17 mouse cellular contexts compared by ENCODE assay signal in the genomic region with DNA sequence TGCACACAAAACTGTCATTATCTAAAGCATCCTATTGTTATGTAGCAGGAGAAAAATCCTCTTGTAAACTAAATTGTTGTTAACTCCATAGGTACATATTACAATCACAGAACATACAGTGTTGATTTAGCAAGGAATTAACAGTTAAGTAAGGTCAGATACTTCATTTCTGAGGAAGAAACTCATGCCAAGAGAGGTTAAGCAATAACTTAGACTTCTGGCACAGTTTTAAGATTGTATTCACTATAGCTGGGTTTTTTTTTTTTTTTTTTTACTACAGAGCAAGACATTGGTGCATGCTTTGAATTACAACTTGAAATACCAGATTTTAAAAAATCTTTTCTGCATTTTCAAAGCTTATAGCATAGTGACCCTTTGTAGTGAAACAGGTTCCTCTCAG.
"Had no signal": no experiment of that assay in that cellular context is flagged by ENCODE, and none has a peak within 500 bp of the region (broad histone marks: within the 10 kb centered on the region; RNA-seq: fewer than 3 reads in every experiment).

No protein-coding gene starts in this region.

- H3K4me3 ChIP-seq: intestine, embryonic 15.5 days; layer of hippocampus, adult 2 months; limb, embryonic 10.5 days; limb, embryonic 13.5 days; liver, embryonic 12.5 days; liver, embryonic 15.5 days; lung, embryonic 15.5 days had no signal

- H3K4me2 ChIP-seq: intestine, embryonic 15.5 days; limb, embryonic 13.5 days; liver, embryonic 12.5 days; liver, embryonic 15.5 days; lung, embryonic 15.5 days; midbrain, embryonic 11.5 days had no signal

- H3K27ac ChIP-seq: intestine, embryonic 15.5 days; layer of hippocampus, adult 2 months; limb, embryonic 10.5 days; limb, embryonic 13.5 days; liver, embryonic 12.5 days; liver, embryonic 15.5 days; lung, embryonic 15.5 days; stomach, postnatal 0 days had no signal

- H3K4me1 ChIP-seq: intestine, embryonic 15.5 days; limb, embryonic 10.5 days; limb, embryonic 13.5 days; liver, embryonic 12.5 days; liver, embryonic 15.5 days; lung, embryonic 15.5 days had no signal

- H3K36me3 ChIP-seq: intestine, embryonic 15.5 days; limb, embryonic 10.5 days; limb, embryonic 13.5 days; liver, embryonic 12.5 days; liver, embryonic 15.5 days; lung, embryonic 15.5 days had no signal

- DNase-seq: kidney, adult 8-10 months; kidney, postnatal 25 days; layer of hippocampus, adult 9-11 months; liver; midbrain, embryonic 14.5 days; thymus, adult 2 months; thymus, postnatal 14 days; thymus, postnatal 4 days had no signal

- H3K9ac ChIP-seq: intestine, embryonic 15.5 days; limb, embryonic 13.5 days; liver, embryonic 12.5 days; liver, embryonic 15.5 days; lung, embryonic 15.5 days had no signal

- H3K27me3 ChIP-seq: intestine, embryonic 15.5 days; limb, embryonic 13.5 days; liver, embryonic 12.5 days; liver, embryonic 15.5 days; lung, embryonic 15.5 days had no signal

- ATAC-seq: intestine, embryonic 15.5 days; liver, embryonic 12.5 days had no signal

- H3K9me3 ChIP-seq: intestine, embryonic 15.5 days; limb, embryonic 10.5 days; limb, embryonic 13.5 days; liver, embryonic 12.5 days; liver, embryonic 15.5 days; lung, embryonic 15.5 days had no signal
